Mouse (Mus musculus): Measurements from ENCODE around the gene Hoxb4.
A peak's percentile ranks its signal among the peaks of the same experiment; 100 is the strongest.

The Hoxb4 gene

DNA sequence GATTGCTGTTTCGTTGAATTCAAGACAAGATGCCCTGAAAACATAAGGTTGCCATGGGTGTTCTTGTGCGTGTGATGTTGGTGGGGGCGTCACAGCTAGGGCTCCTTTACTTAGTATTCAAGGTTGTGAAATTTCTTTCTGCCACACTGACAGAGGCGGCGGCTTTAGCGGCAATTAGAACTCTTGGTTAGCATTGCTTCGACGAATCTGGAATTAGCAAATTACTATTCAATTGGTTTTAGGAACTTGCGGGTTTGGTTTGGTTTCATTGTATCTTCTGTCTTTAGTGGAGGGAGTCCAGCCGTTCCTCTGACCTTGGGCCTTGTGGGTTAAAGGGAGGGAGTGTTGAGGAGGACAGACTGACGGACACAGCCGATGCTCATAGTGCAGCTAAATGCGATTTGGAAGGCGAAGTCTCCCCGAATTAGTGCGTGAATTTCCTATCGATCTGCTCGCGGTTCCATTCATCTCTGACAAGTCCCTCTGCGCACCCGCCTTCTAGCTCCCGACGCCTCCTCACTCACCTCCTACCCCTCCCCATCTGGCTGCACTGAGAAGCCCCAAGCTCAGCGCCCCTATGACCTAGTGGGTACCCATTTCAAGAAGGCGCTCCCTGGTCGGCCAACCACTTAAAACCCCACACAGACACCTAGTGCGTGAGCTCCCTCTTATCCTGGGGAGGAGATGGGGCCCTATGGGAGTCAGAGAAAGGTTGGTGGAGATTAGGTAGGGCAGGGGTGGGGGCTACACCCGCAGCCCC is at the start of gene Hoxb4:
Hoxb4 (plus strand) TSS at position 660 of the 760 bp plus-strand sequence.
- DNase-seq (ENCODE audit: low spot score) = no peak

DNA sequence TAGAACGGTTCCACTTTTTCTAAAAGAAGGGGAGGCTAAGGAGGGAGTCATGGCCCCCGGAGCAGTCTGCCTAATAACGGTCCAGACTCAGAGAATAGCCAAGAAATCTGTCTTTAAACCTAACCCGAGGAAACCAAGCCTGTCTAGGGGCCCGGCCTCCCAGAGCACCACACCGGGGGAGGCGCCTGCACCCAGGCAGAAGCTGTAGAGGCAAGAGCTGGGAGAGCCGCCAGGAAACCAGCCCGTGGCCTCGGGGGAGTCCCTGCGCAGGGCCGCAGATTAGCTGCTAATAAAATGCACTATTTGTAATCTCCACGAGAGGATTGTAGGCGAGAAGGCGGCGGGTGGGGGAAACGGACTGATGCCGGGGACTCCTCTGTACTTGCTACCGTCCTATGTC is 48.2 kb upstream of the Hoxb4 start:
- DNase-seq (ENCODE audit: low spot score) = peak; percentile 86

DNA sequence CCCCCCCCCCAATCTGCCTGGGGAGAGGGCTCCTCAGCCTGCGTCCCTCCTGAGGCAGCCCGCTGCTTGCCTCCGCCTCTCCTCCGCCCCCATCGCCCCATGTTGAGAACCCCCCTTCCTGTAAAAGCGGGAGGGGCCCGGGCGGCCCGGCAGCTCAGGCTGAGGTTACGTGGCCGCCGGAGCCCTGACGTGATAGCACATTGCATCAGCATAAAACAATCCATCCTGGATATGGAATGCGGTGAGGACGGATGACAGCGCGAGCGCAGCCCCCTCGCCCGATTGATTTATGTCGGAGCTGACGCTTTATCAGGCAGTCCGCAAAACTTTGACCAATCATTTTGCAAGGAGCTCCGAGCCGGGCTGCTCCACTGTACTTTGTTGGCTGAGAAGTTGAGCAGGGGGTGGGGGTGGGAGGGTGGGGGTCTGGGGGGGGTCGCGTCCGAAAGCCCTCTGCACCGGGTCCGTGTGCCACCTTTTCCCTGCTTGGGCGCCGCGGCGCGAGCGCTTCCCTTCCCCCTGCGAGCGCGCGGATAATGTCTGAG is 47.0 kb upstream of the Hoxb4 start, which contains the start of gene Hoxb9:
Hoxb9 (plus strand) TSS at position 462 of the 545 bp plus-strand sequence.
- peak; percentile 45 for DNase-seq (ENCODE audit: low spot score)

DNA sequence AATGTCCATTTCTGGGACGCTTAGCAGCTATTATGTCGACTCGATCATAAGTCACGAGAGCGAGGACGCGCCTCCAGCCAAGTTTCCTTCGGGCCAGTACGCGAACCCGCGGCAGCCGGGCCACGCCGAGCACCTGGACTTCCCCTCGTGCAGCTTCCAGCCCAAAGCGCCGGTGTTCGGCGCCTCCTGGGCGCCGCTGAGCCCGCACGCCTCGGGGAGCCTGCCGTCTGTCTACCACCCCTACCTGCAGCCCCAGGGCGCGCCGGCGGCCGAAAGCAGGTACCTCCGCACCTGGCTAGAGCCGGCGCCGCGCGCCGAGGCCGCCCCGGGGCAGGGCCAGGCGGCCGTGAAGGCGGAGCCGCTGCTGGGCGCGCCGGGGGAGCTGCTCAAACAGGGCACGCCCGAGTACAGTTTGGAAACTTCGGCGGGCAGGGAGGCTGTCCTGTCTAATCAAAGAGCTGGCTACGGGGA is 46.5 kb upstream of the Hoxb4 start:
- no peak for DNase-seq (ENCODE audit: low spot score)

DNA sequence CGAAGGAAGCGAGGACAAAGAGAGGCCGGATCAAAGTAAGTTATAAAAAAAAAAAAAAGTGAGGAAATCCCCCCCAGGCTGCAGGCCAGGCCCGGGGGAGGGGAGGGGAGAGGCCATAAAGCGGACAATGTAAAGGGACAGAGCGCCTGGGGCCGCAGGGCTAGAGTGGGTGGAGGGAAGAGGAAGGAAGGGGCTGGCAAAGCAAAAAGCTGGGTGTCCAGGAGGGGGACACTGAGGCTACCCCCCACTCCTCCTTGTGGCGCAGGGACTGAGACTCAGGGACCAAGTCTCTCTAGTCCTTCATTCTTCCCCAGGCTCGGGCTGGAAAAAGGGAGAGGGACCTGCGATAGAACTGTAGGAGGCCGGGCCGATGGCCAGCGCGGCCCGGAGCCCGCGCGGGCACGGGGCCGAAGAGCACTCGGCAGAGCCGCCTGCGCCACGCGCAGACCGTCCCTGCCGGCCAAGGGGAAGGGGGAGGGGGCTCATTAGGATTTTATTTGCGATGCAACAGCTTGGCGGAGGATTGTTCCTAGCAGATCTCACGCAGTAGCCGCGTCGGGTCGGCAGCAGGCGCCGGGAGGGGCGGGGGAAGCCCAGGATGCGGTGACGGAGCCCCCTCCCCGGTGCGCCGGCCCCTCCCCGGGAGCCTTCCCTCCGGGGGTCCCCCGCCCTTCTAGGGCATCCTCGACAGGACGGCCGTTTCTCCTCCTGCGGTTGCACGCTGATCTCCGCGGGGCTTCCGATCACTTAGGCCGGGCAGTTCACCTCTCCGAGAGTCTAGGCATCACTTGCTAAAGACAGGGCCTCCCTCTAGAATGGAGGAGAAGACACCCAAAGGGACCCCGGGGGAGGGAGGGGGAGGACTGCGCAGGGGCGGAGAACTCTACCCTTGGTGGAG is 45.8 kb upstream of the Hoxb4 start:
- DNase-seq (ENCODE audit: low spot score) = no peak

DNA sequence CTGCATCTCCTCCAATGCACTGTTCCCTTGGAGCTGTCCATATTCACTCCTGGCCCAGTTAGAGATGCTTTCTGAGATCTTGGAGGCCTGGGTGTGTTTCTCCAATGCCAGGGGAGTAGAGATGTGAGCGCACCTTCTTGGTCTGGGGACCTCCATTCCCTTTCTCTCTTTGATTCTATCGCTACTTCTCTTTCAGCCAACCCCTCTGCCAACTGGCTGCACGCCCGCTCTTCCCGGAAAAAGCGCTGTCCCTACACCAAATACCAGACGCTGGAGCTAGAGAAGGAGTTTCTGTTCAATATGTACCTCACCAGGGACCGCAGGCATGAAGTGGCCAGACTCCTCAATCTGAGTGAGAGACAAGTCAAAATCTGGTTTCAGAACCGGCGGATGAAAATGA is 43.6 kb upstream of the Hoxb4 start:
- no peak for DNase-seq (ENCODE audit: low spot score)

DNA sequence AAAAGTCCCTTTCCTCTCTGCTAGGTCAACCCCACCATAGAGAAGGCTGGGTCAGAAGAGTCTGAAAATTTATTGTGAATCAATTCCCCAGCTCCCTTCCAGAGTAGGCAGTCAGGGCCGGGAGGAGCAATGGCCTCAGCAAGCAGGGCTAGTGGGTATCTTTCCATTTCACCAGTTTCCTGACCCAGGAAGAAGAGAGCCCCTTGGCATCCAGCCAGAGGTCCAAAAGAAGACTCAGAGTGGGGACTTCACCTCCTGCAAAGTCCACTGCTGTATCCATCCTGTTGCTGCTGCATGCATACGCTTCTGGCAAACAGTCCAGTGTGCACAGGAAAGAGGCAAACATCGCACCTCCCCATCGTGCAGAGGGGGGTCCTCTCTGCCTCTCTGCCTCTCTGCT is 42.2 kb upstream of the Hoxb4 start:
- no peak for DNase-seq (ENCODE audit: low spot score)

DNA sequence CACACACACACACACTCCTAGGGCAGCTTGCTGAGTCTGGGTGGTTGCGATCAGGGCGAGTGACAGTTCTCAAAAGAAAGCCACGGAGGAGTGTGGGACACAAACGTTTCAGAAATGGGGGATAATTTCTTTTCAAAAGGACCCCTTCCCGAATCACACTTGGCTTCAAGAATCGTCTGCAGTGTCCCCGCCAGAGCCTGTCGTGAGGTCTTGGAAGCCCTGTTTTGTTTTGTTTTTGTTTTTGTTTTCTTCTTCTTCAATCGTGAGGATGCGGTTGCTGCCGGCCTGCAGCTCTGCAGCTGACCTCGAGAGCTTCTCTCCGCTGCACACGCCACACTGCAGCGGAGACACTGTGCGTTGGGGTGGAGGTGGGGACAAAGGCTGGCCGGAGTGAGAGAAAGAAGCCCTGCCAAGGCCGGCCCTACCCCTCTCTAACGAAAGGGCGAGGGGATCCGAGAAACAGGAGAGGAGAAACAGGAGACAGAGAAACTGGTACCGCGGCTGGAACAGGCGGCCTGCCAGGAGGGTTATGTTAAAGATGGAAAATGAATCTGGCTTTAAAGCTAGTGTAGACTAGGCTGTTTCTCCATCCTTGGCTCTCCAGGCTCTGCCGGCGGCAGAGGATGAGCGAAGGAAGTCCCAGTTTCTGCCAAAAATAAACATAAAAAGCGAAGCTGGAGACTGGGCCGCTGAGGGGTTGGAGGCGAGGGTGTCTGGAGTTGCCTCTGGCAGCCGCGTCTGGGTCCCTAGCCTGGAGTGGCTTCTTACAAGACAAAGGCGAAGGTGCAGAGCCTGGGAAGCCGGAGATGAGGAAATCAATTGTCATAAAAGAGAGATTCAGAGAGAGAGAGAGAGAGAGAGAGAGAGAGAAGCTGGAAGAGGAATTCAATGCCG is 40.7 kb upstream of the Hoxb4 start:
- no peak for DNase-seq (ENCODE audit: low spot score)

DNA sequence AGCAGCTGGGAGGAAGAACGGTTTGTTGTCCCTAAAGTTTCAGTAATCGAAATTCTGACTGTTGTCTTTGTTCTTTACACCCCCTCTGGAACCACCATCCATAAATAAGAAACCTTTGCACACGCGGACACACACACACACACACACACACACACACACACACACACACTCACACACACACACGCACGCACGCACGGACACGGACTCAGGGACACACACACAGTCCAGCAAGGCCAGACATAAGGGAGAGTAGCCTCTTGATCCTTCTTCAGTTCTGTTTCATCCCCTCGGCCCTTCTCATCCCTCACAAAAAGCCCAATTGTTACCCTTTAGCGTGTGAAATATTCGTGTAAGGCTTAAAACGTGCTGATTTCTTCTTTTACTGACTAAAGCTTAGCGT is 39.7 kb upstream of the Hoxb4 start:
- no peak for DNase-seq (ENCODE audit: low spot score)

DNA sequence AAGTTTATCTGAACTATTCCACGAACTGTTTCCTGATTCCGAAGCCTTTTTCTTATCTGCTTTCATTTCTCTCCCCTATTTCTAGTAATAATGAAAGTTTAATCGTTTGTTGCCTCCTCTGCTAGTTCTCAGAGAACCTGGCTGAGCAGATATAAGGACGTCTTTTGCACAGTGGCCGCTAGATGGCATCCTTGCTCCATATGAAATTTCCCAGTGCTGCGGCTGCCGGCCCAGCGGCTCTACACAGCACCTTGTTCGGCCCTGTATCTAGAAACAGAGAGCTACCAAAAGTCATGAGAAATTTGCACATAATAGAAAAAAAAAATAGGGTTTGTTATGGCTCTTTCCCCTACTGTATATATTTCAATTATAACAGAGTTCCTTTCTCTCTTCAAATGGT is 39.3 kb upstream of the Hoxb4 start:
- DNase-seq (ENCODE audit: low spot score) = peak; percentile 75

DNA sequence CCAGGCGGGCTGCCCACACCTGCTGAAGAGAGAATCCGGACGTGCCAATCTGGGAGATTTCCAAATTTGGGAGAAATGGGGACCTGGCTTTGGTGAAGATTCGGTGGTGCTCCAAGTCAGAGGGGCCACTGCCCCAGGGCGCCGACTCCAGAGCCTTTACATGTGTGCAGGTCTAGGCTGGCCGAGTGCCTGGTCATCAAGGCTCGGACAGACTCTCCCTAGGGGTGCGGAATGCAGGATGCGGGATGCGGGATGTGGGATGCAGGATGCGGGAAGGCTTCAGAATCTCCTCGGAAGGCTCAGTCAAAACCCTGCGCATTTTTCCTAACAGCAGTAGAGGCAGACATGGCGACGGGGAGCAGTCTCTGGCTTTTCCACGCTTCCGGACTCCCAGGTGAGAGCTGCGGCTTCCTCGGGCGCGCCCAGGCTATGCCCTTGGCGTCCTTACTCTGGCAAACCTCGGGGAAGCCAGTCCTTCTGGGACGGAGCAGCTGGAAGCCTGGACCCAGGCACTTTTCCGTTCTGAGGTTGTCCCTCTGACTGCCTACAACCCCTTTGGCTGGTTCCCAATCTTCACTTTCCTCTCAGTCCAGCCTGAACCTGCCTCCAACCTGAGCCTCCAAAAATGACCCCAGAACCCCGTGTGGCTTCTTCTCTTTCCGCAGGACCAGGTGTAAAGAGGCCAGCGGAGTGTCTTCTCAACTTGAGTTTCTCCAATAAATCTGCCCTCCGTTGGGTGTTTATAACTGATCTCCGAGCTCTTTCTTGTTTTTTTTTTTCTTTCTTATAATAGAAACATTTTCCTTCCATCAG is 38.4 kb upstream of the Hoxb4 start:
- no peak for DNase-seq (ENCODE audit: low spot score)

DNA sequence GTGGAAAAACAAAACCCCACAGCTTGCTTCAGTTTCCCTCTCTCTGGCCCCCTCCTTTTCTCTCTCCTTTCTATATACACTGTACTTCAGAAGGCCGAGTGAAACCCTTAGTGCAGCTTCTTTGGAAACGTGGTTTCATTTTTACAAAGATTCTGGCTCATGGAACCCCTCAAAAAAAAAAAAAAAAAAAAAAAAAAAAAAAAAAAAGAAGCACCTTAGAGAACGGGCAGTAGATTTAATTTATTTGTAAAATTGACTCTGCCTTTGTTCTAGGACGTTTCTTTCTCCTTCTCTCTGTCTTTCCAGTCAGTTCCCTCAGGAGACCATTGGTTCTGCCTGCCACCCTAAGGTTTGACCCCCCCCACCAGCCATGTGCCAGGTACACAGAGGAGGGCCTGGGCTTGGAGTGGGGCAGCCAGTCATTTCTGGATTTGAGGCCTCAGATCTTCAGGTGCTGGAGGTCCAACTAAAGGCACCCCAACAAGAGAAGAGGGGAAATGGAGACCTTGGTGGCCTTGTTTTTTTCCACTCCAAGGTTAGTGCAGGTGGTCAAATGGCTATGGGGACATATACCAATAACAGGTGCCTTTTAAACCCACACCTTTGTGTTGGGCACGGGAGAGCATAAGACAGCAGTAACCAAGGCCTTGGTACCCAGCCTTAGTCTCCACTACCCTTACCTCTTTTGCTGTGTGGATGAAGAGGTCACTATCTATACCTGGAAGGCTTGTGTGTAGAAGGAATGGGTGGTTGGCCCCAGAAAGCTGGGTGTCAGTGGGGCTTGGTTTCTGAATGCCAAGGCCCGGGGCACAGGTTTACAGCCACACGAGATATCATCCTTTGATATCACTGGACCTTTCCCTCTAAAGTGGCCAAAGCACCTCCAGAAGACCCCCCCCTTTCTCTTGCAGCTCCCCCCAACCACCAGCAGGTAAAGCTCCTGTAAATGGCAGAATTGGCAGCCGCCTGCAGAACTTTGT is 37.4 kb upstream of the Hoxb4 start:
- no peak for DNase-seq (ENCODE audit: low spot score)

DNA sequence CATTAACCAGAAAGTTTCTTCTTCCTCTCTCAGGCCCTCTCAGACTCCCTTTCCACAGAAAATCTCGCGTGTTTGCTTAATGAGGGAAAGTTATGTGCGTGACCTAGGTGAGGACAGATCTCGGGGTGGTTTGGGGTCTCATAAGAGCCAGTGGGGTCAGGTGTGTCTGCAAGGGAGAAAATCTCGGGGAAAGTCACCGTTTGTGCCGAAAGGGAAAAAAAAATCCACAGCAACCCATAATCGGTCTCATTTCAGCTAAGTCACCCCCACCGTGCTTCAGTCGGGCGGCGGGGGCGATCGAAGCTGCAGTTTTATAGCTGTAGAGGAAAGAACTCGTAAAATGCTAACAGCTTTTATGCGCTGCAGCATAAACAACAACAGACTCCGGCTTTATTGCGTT is 36.7 kb upstream of the Hoxb4 start:
- no peak for DNase-seq (ENCODE audit: low spot score)

DNA sequence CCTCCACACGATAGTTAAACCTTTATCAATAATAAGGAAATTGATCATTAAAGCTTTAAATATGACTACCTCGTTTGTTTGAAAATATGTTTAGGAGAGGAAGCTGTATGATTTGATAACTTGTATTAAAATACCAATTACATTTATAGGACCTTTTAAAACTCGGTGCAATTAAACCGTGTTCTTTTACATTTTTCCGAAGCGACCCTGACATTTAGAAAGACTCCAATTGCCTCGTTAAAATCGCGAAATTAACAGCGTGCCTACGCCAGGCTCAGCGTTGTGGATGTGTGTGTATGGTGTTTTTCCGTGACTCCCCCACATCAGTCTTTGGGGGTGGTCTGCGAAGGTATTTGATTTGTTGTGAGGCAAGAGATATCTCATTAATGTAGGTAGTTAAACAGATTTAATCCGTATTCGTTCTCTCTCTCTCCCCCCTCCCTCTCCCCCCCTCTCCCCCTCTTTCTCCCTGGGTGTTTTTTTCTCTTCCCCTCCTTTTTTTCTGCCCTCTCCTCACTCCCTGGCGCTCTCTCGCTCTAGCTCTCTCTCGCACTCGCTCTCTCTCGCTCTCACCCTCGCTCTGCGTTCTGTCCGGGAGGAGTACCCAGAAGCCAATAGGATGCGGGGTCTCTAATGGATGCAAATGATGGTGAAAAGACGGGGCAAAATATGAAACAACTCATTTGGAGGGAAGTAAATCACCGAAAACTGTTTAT is 36.1 kb upstream of the Hoxb4 start, which contains the start of gene Hoxb8:
Hoxb8 (plus strand) TSS at position 51 of the 716 bp plus-strand sequence.
- DNase-seq (ENCODE audit: low spot score) = no peak

DNA sequence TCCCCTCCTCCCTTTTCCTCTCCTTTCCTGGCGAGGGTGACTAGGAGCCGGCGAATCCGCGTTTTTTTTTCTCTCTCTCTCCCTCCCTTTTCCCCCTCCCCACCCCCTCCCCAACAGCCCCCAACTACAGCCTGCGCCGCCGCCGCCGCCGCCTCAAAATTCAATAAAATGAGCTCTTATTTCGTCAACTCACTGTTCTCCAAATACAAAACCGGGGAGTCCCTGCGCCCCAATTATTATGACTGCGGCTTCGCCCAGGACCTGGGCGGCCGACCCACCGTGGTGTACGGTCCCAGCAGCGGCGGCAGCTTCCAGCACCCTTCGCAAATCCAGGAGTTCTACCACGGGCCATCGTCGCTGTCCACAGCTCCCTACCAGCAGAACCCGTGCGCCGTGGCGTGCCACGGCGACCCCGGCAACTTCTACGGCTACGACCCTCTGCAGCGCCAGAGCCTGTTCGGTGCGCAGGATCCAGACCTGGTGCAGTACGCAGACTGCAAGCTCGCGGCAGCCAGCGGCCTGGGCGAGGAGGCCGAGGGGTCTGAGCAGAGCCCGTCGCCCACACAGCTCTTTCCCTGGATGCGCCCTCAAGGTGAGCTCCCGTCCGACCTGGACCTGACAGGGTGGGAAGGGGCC is 35.2 kb upstream of the Hoxb4 start:
- no peak for DNase-seq (ENCODE audit: low spot score)

DNA sequence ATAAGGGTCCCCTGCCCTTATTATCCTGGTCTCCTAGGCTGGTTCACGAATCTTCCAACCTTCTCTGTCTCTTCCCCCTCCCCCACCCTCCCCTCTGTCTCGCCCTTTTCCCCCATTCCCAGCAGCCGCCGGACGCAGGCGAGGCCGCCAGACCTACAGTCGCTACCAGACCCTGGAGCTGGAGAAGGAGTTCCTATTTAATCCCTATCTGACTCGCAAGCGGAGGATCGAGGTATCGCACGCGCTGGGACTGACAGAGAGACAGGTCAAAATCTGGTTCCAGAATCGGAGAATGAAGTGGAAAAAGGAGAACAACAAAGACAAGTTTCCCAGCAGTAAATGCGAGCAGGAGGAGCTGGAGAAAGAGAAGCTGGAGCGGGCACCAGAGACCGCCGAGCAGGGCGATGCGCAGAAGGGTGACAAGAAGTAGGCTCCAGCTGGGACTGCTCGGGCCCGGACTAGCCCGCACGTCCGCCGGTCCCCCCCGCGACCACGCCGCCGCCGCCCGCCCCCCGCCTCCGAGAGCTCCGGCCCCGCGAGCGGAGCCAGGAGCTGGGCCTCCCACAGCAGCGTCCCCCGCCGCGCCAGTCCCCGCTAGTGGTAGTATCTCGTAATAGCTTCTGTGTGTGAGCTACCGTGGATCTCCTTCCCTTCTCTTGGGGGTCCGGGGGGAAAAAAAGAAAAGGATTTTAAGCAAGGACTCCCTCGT is 33.9 kb upstream of the Hoxb4 start:
- no peak for DNase-seq (ENCODE audit: low spot score)
